Mouse (Mus musculus) MEL (cell line): ENCODE measurements around the gene Gm28305.

Experiments
- CTCF ChIP-seq, 3 experiments: IDR thresholded peaks in 2 of 3; conservative IDR thresholded peaks in 1 of 3; 2 replicates each; pipeline ENCODE4 v1.5.1; 2011 to 2012; ENCODE audit warnings: low read length in 3 of 3, low read depth in 2 of 3, mild to moderate bottlenecking in 2 of 3, improper control_type of control experiment in 1 of 3, inconsistent platforms in 1 of 3, mixed read lengths in 1 of 3, moderate library complexity in 1 of 3; ENCODE audit not compliant: control insufficient read depth in 1 of 3, insufficient read depth in 1 of 3, poor library complexity in 1 of 3, severe bottlenecking in 1 of 3
- E2F4 ChIP-seq: IDR thresholded peaks from 2 replicates; pipeline ENCODE4 v1.6.1; 2011; ENCODE audit warnings: low read depth, low read length, improper control_type of control experiment, borderline replicate concordance
- ELF1 ChIP-seq: IDR thresholded peaks from 2 replicates; pipeline ENCODE4 v1.6.1; 2014; ENCODE audit warnings: low read depth, mild to moderate bottlenecking, inconsistent platforms, low read length, improper control_type of control experiment, moderate library complexity
- GATA1 ChIP-seq: IDR thresholded peaks from 2 replicates; pipeline ENCODE4 v1.6.1; 2011; ENCODE audit warnings: low read depth, low read length, improper control_type of control experiment
- MAFK ChIP-seq: IDR thresholded peaks from 2 replicates; pipeline ENCODE4 v1.6.1; 2011; ENCODE audit warnings: low read depth, mild to moderate bottlenecking, low read length, improper control_type of control experiment, borderline replicate concordance
- MAX ChIP-seq: IDR thresholded peaks from 2 replicates; pipeline ENCODE4 v1.6.1; 2011; ENCODE audit warnings: low read length, improper control_type of control experiment
- MXI1 ChIP-seq: IDR thresholded peaks from 2 replicates; pipeline ENCODE4 v1.6.1; 2011; ENCODE audit warnings: mild to moderate bottlenecking, low read depth, low read length, improper control_type of control experiment
- NELFE ChIP-seq: IDR thresholded peaks from 2 replicates; pipeline ENCODE4 v1.6.1; 2011; ENCODE audit warnings: low read depth, low read length, improper control_type of control experiment
- POLR2A ChIP-seq, 2 experiments: IDR thresholded peaks; 2 replicates each; pipeline ENCODE4 v1.6.1; 2011 to 2012; ENCODE audit warnings: low read length in 2 of 2, mild to moderate bottlenecking in 2 of 2, control low read depth in 1 of 2, improper control_type of control experiment in 1 of 2, low read depth in 1 of 2, moderate library complexity in 1 of 2; ENCODE audit not compliant: control insufficient read depth in 1 of 2, insufficient read depth in 1 of 2, poor library complexity in 1 of 2
- POLR2AphosphoS2 ChIP-seq: IDR thresholded peaks from 2 replicates; pipeline ENCODE4 v1.6.1; 2011; ENCODE audit warnings: low read length, improper control_type of control experiment
- TAL1 ChIP-seq: IDR thresholded peaks from 2 replicates; pipeline ENCODE4 v1.6.1; 2012; ENCODE audit warnings: mild to moderate bottlenecking, inconsistent platforms, low read length, moderate library complexity, mixed read lengths
- USF1 ChIP-seq: IDR thresholded peaks from 2 replicates; pipeline ENCODE4 v1.6.1; 2014; ENCODE audit warnings: low read depth, mild to moderate bottlenecking, inconsistent platforms, low read length, improper control_type of control experiment, moderate library complexity
- ZMIZ1 ChIP-seq: IDR thresholded peaks from 2 replicates; pipeline ENCODE4 v1.6.1; 2012; ENCODE audit warnings: low read depth, mild to moderate bottlenecking, inconsistent platforms, low read length, improper control_type of control experiment, moderate library complexity
- ZNF384 ChIP-seq: IDR thresholded peaks from 2 replicates; pipeline ENCODE4 v1.6.1; 2012; ENCODE audit warnings: low read depth, mild to moderate bottlenecking, inconsistent platforms, low read length, improper control_type of control experiment

DNA sequence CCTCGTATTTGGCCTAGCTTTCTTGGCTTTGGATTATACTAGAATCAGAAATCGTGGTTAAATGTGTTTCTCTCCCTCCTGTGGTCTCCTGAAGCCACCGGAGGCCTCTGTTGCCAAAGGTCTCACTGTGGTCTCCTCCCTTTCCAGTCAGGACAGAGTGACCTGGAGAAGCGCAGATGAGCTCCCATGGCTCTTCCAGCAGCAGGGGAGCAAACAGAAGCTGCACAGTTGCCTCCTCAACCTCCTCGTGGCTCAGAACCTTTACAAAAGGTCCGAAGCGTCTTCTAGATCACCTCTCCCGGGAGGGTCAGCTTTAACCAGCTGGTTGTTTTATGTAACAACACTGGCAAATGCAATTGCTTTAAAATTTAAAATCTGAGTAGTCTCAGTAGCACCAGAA, 6.2 kb upstream of the Gm28305 start:
- TF ChIP-seq NELFE = no peak
- no peak for TF ChIP-seq CTCF (IDR thresholded peaks at IDR 0.05 in 2 of 3, conservative IDR thresholded peaks at IDR 0.05 in 1 of 3; ENCODE audit: control insufficient read depth in 1 of 3, insufficient read depth in 1 of 3, low read depth in 2 of 3, low read length in 3 of 3, poor library complexity in 1 of 3, severe bottlenecking in 1 of 3)
- no peak for TF ChIP-seq POLR2A (IDR thresholded peaks at IDR 0.05; ENCODE audit: control insufficient read depth in 1 of 2, insufficient read depth in 1 of 2, low read depth in 1 of 2, low read length in 2 of 2, poor library complexity in 1 of 2)
- no peak for TF ChIP-seq POLR2AphosphoS2
- no peak for TF ChIP-seq GATA1
- TF ChIP-seq ZMIZ1 = no peak
- no peak for TF ChIP-seq ZNF384
- TF ChIP-seq E2F4 = no peak
- TF ChIP-seq MXI1 = no peak
- TF ChIP-seq ELF1 = no peak
- no peak for TF ChIP-seq MAX
- TF ChIP-seq MAFK = no peak
- no peak for TF ChIP-seq USF1
- no peak for TF ChIP-seq TAL1
